Mouse (Mus musculus) CH12.LX (cell line): ENCODE results near the gene Slc2a4.

Source experiments
- CTCF ChIP-seq, 2 experiments: IDR thresholded peaks in 1 of 2; conservative IDR thresholded peaks in 1 of 2; 2 replicates each; pipeline ENCODE4 v1.5.1; 2011 to 2012; ENCODE audit warnings: low read depth in 2 of 2, low read length in 2 of 2, improper control_type of control experiment in 1 of 2, inconsistent platforms in 1 of 2, mild to moderate bottlenecking in 1 of 2, moderate library complexity in 1 of 2
- E2F4 ChIP-seq: IDR thresholded peaks from 2 replicates; pipeline ENCODE4 v1.6.1; 2011; ENCODE audit warnings: low read depth, low read length, improper control_type of control experiment; ENCODE audit not compliant: insufficient replicate concordance
- JUND ChIP-seq: conservative IDR thresholded peaks from 2 replicates; pipeline ENCODE4 v1.6.1; 2011; ENCODE audit warnings: low read depth, low read length, improper control_type of control experiment
- POLR2A ChIP-seq: IDR thresholded peaks from 2 replicates; pipeline ENCODE4 v1.6.1; 2011; ENCODE audit warnings: low read depth, mild to moderate bottlenecking, improper control_type of control experiment, low read length
- USF1 ChIP-seq: IDR thresholded peaks from 2 replicates; pipeline ENCODE4 v1.6.1; 2014; ENCODE audit warnings: low read depth, mild to moderate bottlenecking, inconsistent platforms, low read length, improper control_type of control experiment
- ZMIZ1 ChIP-seq: IDR thresholded peaks from 2 replicates; pipeline ENCODE4 v1.6.1; 2012; ENCODE audit warnings: low read depth, mild to moderate bottlenecking, inconsistent platforms, low read length, improper control_type of control experiment

- no peak for TF ChIP-seq POLR2A
- TF ChIP-seq CTCF (conservative IDR thresholded peaks at IDR 0.05 in 1 of 2, IDR thresholded peaks at IDR 0.05 in 1 of 2; ENCODE audit: low read depth in 2 of 2, low read length in 2 of 2), result no peak
- no peak for TF ChIP-seq E2F4
- no peak for TF ChIP-seq JUND
- no peak for TF ChIP-seq ZMIZ1
- no peak for TF ChIP-seq USF1
Measured at GRCm38 (mm10) chr11:69902972-69903371, 45.0 kb downstream of the Slc2a4 start.
